Mouse (Mus musculus) induced T-regulatory cell, adult 2 months (primary cell): Measurements from ENCODE around the gene Ide.
"Not testable (repeated sequence)": the region's sequence is repeated elsewhere in the genome, so short reads cannot be mapped to it uniquely, and the experiment has no call there.

Source experiments
- DNase-seq: peaks from one replicate; pipeline ENCODE4 v3.0.0-alpha.2; 2012; ENCODE audit warnings: low read depth

Ide gene

DNA sequence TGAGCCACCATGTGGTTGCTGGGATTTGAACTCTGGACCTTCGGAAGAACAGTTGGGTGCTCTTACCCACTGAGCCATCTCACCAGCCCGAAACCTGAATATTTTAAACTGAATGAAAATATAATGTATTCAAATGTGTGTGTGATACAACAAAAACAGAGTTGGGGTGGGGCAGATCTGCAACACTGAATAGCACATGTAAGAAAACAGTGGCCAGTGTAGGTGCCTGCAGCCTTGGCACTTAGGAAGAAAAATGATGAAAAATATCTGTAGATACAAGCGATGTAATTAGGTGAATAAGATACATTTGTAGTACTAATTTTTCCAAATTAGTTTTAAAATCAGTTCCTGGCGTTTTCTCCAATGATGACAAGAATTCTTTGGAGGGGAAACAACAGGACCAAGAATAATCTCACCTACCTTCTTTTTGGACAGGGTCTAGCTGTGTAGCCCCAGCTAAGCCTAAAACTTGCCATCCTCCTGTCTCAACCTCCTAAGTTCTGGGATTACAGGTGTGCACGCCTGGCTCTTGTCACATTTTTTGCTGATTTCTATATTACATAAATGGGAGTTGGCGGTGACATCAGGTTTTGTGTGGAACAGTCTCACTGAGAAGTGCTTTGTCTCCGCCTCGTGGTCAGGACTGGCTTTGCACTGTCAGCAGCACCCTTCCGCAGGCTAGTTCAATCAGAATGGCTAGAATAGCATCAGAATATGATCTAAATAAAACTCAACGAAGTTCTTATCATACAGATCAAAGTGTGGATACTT is 72.1 kb downstream of the Ide start:
- DNase-seq: peak; percentile 75

DNA sequence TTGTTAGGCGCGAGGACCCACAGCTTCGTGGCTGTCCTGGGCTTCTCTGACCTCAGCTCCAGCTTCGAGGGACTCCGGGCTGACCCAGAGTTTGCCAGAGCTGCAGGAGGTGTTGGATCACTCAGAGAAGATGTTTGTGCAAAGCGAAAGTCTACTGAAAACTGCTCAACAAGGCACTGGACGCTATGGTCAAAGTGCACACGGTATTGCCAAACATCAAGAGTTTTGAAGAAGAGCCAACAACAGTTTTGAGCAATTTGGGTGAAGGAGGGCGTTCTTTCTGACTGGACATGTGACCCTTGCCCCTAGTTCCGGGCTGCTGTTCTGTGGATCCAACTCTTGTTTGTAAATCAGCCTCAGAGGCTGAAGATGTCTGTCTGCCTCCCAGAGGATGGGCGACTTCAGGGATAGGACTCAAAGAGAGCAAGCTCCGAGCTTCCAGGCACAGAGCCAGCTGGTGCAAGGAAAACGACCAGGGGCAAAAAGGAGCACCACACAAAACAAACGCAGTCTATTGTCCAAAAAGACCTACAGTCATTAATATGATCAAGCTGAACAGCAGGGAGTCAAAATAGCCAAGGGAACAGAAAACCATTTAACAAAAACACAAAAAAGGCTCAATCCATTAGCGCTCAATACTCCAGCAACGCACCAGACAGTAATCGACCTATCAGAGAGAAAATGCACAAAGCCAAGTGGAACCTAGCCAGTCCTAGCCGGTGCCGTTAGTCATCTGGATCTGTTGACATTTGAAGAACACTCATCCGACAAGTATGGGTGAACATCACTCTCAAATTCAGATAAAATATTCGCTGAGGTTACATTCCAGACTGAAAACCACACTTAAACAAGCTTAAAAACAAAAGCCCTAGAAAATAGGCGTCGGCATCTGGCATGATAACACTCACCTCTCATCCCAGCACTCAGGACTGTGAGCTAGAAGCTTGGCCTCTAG is 73.4 kb downstream of the Ide start:
- DNase-seq: no peak

DNA sequence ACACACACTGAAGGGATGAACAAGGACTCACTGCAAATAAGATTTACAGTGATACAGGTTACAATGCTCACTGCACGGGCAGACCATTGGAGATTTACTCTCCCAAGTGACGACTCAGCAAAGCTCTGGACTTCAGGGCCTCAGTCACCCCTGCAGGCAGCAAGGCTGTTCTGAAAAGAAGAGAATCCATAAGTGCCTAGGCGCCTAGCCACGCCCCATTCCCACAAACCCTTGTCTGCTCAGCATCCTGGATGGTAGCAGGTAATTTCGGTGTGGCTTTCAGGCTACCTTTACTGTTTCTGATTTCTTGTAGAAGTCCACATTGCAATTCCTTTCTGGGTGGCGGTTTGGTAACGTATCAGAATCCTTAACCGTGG is 74.1 kb downstream of the Ide start:
- DNase-seq: no peak

DNA sequence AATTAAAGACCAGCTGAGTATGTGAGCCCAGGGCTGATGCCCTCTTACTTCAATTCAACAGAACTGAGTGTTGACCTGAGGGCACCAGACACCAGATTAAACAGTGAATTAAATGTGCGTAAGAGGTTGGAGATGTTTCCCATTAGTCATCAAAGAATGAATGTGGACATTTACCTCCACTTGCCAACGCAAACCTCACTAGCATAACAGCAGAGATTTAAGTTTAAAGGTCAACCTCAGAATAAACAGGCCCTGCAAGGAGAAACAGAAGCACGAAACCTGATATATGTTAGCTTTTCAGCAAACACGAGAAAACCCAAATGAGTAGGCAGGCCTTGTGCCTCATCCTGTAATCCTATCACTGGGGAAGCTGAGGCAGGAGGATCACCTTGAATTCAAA is 75.3 kb downstream of the Ide start:
- no peak for DNase-seq

DNA sequence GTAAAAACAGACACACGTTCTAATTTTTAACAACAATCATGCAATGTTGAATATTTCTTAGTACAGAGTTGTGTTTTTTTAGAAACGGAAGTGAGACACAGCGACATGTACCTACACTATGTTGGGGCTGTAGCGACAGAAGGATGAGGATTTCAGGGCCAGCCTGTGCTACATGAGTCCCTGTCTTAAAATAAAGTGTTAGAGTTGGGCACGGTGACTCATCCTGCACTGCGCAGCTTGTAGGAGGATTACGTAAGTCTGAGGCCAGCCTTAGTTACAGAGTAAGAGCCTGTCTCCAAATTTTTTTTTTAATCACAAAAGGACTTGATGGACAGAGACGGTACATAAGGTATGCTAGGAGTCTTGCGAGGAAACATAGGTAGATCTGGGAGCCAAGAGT is 82.3 kb downstream of the Ide start:
- no peak for DNase-seq

DNA sequence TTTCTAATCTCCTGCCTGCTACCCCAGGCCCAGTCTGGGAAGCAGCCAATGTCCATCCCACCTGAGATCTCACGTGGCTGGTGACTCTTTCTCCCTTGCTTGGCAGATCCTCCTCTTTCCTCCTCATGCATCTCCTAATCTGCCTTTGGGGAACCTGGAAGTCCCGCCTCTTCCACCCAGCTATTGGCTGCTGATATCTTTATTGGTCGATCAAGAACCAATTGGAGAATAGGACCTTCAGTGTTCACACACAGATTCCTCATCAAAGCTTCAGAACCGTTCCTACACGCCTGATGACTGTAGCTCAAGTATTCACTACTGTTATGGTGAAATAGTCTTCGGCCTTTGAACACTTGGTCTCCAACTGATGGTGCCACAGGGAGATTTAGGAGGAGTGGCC is 85.5 kb downstream of the Ide start:
- DNase-seq: peak; percentile 19

DNA sequence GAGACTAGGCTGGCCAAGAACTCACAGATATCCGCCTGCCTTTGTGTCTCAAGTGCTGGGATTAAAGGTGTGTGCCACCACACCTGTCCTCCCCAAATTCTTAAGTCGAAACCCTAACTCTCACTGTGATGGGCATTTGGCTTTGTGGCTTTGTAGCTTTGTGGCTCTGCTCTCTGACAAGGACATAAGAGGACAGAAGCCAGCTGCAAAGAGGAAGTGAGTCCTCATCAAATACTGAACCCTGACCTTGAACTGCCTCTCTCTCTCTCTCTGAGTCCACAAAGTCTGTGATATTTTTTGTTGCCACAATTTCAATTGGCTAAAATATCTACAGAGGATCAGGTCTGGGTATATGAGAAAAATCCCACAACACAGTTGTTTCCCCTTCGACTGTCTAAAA is 89.5 kb downstream of the Ide start:
- DNase-seq: no peak

DNA sequence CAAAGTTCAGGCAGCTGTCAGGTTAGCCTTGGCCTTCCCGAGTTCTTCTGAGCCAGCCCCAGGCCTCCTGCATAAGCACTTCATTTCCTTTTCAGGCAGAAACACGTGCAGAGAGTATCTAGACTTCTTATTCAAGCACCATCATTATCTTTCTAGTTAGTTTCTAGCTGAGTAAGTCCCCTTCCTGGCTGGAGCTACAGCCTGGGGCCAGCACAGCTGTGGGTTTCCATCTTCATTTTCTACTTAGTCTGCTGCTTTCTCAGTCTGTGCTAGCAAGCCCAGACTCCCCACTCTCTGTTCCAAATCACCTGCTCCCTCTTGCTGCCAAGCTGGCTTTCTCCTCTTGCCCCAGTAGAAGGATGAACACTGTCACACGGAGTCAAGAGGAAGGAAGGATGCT is 90.8 kb downstream of the Ide start:
- no peak for DNase-seq

DNA sequence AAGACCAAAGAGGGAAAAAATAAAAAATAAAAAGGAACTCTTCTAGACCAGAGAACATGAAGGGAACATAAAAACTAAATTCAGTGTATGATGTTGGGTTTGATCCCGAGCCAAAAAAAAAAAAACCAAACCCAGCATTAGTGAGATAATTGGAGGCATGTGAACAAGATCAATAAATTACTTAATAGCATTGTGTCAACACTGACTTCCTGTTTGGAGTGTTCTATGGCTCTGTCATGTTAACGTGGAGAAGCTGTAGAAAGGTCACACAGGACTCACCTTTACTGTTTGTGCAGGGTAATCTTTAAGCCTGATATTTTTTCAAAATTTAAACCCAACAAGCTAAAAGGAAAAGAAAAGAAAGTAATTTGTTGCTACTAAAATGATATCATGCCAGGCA is 94.9 kb downstream of the Ide start:
- no peak for DNase-seq

DNA sequence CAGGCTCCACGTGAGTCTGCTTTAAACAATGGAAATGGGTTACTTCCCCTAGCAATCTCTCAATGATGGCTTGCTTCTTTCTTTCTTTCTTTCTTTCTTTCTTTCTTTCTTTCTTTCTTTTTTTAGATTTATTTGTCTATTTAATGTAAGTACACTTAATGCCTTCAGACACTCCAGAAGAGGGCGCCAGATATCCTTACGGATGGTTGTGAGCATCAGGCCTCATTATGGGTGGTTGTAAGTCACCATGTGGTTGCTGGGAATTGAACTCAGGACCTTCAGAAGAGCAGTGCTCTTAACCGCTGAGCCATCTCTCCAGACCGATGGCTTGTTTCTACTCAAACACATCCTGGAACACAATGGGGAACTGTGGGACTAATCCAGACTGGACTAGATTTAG is 96.5 kb downstream of the Ide start:
- peak; percentile 35 for DNase-seq

DNA sequence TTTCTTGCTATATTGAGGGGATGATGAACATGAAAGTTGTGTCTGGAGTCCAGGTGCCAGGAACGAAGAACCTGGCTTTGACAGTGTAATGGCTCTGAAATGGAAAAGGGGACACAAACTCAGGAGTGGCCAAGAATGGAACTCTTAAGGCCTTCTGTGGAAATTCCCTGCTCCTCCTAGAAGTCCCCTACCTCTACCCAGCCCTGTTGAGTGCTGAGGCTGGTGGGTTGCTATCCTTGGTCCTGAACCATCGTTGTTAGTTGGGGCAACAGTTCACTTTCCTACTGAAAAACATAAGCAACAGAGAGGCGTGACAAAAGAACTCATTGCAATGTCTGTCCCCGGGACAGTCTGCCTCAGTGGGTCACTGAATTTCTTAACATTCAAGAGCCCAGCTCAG is 98.6 kb downstream of the Ide start:
- peak; percentile 21 for DNase-seq

DNA sequence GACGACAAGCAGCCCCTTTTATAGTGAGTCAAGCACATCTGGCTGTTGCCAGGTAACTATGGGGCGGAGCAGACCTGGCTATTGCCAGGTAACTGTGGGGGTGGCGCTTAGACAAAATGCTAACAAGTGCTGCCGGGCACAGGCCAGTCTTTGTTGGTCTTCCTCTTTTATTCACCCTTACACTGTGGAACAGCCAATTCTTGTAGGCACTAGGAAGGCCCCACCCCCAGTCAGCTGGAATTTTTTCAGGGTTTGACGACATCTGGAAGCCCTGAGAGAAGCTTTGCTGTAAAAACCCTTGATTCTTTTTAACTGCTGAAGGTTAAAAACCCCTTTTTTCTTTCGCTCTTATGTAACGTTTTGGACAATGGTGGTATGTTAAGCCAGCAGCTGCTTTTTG is 99.0 kb downstream of the Ide start:
- DNase-seq: no peak

DNA sequence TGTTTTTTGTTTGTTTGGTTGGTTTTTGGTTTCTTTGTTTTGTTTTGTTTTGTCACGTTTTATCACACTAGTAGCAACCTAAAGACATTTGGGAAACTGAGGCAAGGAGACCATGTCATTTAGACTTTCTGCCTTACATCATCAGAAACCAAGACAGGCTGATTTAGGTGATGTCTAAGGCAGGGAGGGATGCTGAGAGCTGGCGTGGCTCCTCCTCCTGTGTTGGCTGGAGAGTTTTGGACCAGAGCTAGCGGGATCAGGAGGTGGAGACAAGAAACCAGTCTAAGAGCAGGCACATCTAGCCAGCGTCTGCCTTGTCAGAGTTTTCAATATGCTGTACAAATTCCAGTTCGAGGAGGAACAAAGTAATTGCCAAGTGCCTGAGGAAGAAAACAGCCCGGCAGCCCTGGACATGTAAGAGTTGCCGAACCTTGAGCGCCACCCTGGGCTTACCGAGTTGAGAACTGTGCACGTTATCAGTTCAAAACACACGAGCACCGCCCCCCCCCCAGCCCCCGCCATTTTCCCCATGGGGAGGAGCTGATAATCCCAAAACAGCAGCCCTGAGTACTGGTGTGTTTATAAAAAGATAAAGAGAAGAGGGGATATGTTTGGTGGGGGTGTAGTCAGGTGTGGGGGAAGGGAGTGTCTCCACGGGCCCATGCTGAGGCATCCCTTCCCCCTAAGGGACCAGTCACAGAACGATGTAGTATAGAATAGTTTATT is 99.8 kb downstream of the Ide start:
- DNase-seq: no peak

DNA sequence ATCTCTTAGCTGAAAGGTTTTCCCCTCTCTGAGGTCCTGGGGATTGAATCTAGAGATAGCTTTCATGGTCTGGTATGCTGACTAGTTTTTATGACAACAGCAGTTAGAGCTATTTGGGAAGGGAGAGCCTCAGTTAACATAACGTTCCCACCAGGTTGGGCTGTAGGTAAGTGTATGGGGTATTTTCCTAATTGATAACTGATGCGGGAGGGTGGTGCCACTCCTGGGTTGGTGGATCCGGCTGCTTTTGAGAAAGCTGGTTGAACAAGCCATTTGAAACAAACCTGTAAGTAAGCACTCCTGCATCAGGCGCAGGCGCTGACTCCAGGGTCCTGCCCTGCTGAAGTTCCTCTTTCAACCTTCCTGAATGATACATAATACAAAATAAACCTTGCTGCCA is 100.3 kb downstream of the Ide start:
- no peak for DNase-seq

DNA sequence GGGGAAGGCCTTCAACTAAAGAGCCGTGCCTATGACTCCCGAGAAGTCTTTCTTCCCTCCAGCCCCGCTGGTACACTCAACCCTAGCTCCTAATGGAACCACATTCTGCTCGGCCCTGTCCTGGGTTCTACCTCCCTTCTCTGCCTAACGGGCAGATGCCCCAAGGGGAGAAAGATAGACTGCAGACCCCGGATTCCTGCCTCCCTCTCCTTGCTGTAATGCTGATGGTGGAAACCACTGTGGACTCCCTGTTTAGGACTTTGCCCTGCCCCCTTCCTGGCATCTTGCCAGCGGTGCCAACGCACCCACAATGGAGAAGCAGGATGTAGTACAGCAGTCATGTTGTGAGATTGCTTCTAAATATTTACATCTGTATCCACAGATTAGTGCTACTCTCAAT is 101.8 kb downstream of the Ide start:
- no peak for DNase-seq

DNA sequence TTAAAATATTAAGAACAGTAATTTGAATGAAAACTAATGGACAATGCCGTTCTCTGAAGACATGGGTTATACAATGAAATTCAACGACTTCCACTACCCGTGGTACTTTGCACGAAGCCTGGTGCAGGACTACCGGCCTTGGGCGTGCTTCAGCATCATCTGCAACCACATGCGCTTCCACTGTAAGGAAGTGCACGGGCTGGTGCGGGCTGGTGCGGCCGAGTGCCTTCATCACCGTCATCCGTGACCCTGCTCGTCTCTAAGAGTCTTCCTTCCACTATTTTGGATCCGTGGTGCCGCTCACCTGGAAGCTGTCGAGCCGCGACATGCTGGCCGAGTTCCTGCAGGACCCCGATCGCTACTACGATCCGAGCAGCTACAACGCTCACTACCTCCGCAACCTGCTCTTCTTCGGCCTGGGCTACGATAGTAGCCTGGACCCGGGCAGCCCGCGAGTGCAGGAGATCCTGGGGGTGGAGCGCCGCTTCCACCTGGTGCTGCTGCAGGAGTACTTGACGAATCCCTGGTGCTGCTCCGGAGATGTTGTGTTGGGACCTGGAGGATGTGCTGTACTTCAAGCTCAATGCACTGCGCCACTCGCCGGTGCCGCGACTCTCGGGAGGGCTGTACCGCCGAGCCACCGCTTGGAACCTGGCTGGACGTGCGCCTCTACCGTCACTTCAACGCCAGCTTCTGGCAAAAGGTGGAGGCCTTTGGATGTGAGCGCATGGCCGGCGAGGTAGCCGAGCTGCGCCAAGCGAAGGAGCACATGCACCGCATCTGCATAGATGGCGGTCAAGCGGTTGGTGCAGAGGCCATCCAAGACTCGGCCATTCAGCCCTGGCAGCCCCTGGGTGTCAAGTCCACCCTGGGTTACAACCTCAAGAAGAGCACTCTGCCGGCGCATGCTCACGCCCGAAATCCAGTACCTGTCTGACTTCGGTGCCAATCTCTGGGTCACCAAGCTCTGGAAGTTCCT is 103.8 kb downstream of the Ide start:
- no peak for DNase-seq

DNA sequence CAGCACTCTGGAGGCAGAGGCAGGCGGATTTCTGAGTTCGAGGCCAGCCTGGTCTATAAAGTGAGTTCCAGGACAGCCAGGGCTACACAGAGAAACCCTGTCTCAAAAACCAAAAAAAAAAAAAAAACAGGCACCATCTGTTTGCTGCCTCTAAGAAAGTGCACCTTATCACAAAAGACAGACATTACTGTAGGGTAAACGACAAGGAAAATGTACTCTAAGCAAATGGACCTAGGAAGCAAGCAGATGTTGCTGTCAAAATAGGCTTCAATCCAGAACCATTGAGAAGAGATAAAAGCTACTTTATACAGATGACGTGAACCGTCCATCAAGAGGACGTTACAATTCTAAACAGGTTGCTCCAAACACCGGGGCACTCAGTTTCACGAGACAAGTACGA is 105.1 kb downstream of the Ide start:
- DNase-seq: not testable (repeated sequence)

DNA sequence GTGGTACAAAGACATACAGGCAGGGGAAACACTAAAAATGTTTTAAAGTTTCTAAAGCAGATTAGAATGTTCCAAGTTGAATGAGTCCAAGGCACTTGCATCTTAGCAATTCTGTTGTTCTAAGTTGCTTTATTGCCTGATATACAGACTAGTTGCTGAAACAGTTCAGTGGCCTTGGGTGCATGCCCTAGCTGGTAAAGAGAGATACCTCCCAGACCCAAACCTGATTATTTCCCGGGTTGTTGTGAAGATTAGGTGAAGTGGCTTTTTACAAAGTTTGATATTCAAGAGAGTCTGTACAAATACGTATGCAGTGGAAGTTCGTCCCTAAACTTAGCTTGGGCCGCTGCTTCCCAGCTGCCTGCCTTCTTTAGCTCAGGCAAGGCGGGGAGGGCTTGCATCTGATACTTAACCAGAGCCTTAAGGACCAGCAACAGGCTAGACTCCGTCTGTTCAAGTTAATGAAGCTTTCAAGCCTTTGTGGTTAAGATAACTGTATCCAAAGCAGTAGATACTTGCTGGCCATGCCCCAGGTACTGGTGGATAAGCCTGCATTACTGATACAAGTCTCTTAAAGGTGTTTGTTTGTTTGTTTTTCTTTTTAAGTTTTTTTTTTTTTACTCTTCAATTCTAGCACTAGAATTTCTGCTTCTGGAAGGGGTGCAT is 112.3 kb downstream of the Ide start:
- DNase-seq: no peak
